Mouse (Mus musculus): ENCODE measurements around the gene Ankrd60. TPM values are rescaled to one million over a fixed set of nuclear protein-coding genes. Genes with fewer than 3 reads are reported as not detected.
A peak's percentile ranks its signal among the peaks of the same experiment; 100 is the strongest.

The Ankrd60 gene
- not detected in 2 replicates for polyA plus RNA-seq (2015; fragmentation: Nextera tagmentation; extraction: Ambion mirVana)

DNA sequence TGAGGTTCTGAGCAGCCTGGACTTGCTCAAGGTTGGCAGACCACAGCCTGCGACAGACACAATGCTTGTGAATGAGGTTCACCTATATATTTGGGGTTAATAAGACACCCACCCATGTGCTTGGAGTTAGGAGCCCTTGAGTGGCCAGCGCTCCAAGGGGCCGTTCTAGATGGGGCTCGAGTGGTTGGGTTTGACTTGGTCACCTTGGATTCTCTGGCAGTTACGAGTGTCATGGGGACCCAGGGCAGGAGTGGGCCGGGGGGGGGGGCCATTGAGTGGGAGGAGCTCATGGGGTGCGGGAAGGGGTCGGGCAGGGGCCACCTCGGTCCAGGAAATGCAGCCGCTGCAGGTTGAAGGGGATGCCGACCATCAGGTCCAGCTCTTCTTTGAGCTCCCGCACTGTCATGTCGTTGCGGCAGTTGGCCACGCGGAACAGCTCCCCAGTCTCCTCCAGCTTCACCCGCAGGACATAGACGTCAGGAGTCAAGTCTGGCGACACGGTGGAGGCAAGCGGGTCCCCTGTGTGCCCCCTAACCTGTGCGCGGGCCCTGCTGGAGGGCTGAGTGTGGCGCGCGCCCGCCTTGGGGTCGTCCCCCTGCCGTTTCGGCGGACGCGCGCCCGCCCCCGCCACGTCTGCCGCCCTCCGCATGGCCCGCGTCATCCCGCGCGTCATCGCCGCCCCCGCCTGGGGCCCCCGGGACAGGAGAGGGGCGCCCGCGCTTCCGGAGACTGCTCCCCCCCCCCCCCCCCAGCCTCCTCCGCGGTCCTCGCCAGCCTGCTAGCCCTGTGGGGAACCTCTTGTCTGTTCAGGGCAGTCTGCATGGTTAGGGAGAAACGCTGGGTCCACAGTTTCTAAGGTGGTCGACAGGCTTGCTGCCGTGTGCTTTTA is at the start of gene Ankrd60:
Gene Ankrd60 (minus strand): TSS at position 697 of the 889 bp plus-strand sequence.
- WGBS = 10% methylated on average over 56 of the region's 58 CpGs
- H3K9me3 ChIP-seq = no peaks in the 10 kb centered on the region
- peaks cover 9% of the 10 kb centered on the region for H3K4me1 ChIP-seq (replicated peaks)
- peak within 1 kb of the TSS; percentile 44 for H3K4me3 ChIP-seq (replicated peaks)
- peak within 1 kb of the TSS; percentile 84 for H3K4me2 ChIP-seq (replicated peaks)
- peaks cover 20% of the 10 kb centered on the region for H3K27me3 ChIP-seq
- H3K36me3 ChIP-seq = no peaks in the 10 kb centered on the region
- H3K27ac ChIP-seq = no peak within 1 kb of the TSS
- peak within 1 kb of the TSS; percentile 60 for H3K9ac ChIP-seq (replicated peaks)
- peak; percentile 72 for ATAC-seq

DNA sequence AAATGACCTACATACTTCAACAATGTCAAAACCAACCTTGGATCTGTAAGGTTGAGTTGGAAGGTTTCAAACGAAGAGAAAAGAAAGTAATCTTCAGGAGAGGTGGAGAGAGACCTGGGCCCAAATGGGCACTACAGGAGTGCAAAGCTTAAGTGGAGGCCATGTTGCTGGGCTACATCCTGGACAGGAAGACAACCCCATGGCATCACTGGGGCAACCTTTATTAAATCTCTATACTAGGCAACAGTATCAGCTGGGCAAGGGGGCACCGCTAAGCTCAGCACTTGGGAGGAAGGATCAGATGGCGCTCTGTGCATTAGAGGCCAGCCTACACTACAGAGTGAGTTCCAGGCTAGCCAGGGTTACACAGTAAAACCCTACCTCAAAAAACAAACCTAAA is 47.6 kb upstream of the Ankrd60 start:
- ATAC-seq = no peak
- Histone ChIP-seq H3K27me3 (no peaks in the 10 kb centered on the region), H3K9me3 (no peaks in the 10 kb centered on the region), H3K4me2 (replicated peaks) (no peak overlapping the region), H3K36me3 (no peaks in the 10 kb centered on the region), H3K27ac (no peak overlapping the region), H3K9ac (replicated peaks) (no peak overlapping the region), H3K4me3 (replicated peaks) (no peak overlapping the region), H3K4me1 (replicated peaks) (peaks cover 11% of the 10 kb centered on the region)
- 87% methylated on average over 3 of the region's 3 CpGs for WGBS

DNA sequence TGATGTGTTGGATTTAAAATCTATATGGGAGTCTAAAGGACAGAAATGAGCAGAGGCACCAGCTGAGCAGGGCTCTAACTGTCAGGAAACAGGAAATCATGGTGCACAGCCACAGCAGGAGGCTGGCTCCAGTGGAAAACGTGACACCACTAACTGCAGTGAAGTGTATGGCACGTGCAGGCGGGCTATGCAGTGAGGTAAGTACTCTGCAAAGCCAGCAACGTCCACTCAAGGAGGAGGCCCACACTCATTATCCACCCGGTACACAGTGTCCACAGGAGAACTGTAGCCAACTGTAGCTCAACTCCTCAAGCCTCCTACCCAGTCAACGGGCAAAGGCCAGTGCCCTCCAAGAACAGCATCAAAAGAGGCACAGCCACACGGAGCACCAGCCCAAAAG is 46.5 kb upstream of the Ankrd60 start:
- Histone ChIP-seq H3K9ac (replicated peaks) (no peak overlapping the region), H3K27ac (no peak overlapping the region), H3K9me3 (no peaks in the 10 kb centered on the region), H3K36me3 (no peaks in the 10 kb centered on the region), H3K4me3 (replicated peaks) (no peak overlapping the region), H3K27me3 (no peaks in the 10 kb centered on the region), H3K4me2 (replicated peaks) (no peak overlapping the region), H3K4me1 (replicated peaks) (peaks cover 11% of the 10 kb centered on the region)
- WGBS = 81% methylated on average over 7 of the region's 7 CpGs
- ATAC-seq = no peak

DNA sequence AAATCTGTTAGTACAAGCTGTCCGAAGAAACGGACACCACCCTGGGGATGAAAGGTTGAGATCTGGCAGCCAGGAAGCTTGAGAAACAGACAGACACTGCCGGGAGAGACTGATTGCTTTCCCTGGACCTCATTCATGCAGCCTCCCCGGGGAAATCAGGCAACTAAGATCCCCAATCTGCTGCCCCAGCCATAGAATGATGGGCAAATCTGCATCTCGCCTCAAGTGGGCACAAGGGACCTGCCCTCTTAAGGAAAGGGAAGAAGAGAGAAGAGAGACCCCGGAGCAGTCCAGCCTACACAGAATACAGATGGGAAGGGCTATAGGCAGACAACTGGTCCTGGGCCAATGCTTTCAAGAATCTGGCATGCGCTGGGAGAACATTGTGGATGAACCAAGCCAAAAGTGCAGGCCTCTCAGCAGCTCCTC is 44.0 kb upstream of the Ankrd60 start:
- Histone ChIP-seq H3K4me1 (replicated peaks) (peaks cover 11% of the 10 kb centered on the region), H3K4me3 (replicated peaks) (no peak overlapping the region), H3K27ac (no peak overlapping the region), H3K36me3 (no peaks in the 10 kb centered on the region), H3K9me3 (no peaks in the 10 kb centered on the region), H3K27me3 (no peaks in the 10 kb centered on the region), H3K4me2 (replicated peaks) (no peak overlapping the region), H3K9ac (replicated peaks) (no peak overlapping the region)
- WGBS = 54% methylated on average over 7 of the region's 7 CpGs
- peak; percentile 43; the same call in 1 of the 2 replicates for ATAC-seq

DNA sequence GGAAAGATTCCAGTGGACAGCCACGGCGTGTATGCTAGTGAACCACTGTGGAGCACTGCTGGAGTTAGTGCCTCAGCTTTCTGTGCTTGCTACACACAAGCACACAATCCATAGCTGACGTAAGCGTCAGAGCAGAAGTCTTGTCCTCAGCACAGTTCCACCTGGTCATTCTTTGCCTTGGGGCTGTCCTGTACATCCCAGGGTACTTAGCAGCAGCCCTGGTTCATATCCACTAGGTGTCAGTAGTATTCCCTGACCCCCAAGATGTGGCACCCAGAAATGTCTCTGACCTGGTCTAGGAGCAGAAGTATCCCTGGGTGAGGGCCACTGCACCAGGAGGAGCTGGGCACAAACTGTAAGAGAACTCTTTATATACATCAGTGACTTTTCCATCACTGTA is 42.5 kb upstream of the Ankrd60 start:
- Histone ChIP-seq H3K36me3 (no peaks in the 10 kb centered on the region), H3K27me3 (no peaks in the 10 kb centered on the region), H3K4me3 (replicated peaks) (no peak overlapping the region), H3K4me2 (replicated peaks) (no peak overlapping the region), H3K9me3 (no peaks in the 10 kb centered on the region), H3K4me1 (replicated peaks) (peaks cover 11% of the 10 kb centered on the region), H3K9ac (replicated peaks) (no peak overlapping the region), H3K27ac (no peak overlapping the region)
- 94% methylated on average over 4 of the region's 4 CpGs for WGBS
- no peak for ATAC-seq

DNA sequence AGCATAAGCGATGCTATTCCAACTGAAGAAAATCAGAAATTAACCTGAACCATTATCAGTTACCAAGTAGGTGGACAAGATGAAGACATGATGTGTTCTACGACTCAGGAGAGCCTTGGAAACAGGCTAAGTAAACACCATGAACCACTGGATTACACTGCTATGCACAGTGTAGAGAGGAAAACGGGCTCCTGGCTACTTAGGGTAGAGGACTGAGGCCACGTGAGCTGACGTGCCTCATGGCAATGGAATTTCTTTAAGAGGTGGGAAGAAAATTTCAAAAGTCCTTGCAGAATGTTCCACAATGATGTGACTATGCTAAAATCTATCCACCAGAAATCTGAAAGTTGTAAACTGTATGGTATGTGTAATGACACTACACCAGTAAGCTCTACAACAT is 41.0 kb upstream of the Ankrd60 start:
- Histone ChIP-seq H3K27ac (no peak overlapping the region), H3K27me3 (no peaks in the 10 kb centered on the region), H3K4me2 (replicated peaks) (no peak overlapping the region), H3K4me1 (replicated peaks) (peaks cover 11% of the 10 kb centered on the region), H3K4me3 (replicated peaks) (no peak overlapping the region), H3K9me3 (no peaks in the 10 kb centered on the region), H3K36me3 (peaks cover 8% of the 10 kb centered on the region), H3K9ac (replicated peaks) (no peak overlapping the region)
- no peak for ATAC-seq
- 92% methylated on average over 5 of the region's 5 CpGs for WGBS

DNA sequence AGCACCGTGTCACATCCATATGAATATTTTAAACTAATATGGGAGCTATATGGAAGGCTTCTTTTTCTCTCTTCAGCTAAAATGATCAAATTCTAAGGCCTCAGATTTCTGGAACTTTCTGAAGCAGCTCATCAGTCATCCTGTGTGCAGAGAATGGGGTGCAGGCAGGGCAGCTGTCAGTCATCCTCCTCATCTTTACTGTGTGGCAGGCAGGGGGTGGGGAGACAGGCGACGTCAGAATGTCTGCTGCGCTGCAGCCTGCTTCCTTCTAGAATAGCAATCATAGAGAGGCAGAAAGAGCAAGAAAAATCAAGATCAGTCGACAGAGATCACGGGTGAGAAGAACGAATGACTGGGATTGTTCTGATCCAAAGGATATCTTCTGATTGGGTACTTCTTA is 38.0 kb upstream of the Ankrd60 start:
- no peak overlapping the region for H3K4me2 ChIP-seq (replicated peaks)
- H3K27me3 ChIP-seq = no peaks in the 10 kb centered on the region
- ATAC-seq = no peak
- H3K36me3 ChIP-seq = peaks cover 16% of the 10 kb centered on the region
- no peaks in the 10 kb centered on the region for H3K9me3 ChIP-seq
- WGBS = 74% methylated on average over 7 of the region's 7 CpGs
- H3K4me3 ChIP-seq (replicated peaks) = no peak overlapping the region
- no peak overlapping the region for H3K27ac ChIP-seq
- H3K9ac ChIP-seq (replicated peaks) = no peak overlapping the region
- H3K4me1 ChIP-seq (replicated peaks) = 0 out of 2 replicates have a peak, but pooled peaks cover under 1% of the 10 kb centered on the region

DNA sequence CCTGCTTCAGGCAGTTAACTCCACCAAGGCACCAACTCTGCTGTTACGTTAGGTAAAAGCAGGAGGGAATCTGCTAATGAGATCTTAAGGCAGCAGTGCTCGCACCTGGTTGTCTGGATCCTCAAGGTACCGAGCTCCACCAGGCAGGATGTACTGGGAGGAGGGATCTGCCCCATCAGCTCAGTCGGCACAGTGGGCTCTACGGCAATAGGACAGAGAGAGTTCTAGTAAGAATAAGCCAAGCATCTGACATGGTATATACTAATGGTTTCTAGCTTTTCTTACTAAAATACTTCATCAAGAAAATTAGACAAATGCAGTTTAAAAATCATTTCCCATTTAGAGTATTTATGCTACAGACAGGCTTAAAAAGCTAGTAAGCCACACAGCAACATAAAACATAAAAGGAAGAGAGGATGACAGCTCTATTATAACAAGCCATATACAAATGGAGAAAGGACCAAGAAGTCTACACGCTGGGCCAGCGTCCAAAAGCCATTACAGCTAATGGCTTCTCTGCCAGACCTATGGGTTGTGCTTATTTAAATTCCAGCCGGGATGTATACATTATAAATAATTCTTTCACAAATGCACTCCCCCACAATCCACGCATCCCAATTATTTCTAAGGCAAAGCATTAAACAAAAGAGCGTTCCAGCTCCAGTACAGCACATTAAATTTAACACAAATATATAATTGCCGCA is 37.4 kb upstream of the Ankrd60 start:
- Histone ChIP-seq H3K4me2 (replicated peaks) (no peak overlapping the region), H3K36me3 (peaks cover 16% of the 10 kb centered on the region), H3K9ac (replicated peaks) (no peak overlapping the region), H3K4me1 (replicated peaks) (0 out of 2 replicates have a peak, but pooled peaks cover 3% of the 10 kb centered on the region), H3K27ac (no peak overlapping the region), H3K9me3 (no peaks in the 10 kb centered on the region), H3K27me3 (no peaks in the 10 kb centered on the region), H3K4me3 (replicated peaks) (no peak overlapping the region)
- 84% methylated on average over 11 of the region's 11 CpGs for WGBS
- ATAC-seq = no peak

DNA sequence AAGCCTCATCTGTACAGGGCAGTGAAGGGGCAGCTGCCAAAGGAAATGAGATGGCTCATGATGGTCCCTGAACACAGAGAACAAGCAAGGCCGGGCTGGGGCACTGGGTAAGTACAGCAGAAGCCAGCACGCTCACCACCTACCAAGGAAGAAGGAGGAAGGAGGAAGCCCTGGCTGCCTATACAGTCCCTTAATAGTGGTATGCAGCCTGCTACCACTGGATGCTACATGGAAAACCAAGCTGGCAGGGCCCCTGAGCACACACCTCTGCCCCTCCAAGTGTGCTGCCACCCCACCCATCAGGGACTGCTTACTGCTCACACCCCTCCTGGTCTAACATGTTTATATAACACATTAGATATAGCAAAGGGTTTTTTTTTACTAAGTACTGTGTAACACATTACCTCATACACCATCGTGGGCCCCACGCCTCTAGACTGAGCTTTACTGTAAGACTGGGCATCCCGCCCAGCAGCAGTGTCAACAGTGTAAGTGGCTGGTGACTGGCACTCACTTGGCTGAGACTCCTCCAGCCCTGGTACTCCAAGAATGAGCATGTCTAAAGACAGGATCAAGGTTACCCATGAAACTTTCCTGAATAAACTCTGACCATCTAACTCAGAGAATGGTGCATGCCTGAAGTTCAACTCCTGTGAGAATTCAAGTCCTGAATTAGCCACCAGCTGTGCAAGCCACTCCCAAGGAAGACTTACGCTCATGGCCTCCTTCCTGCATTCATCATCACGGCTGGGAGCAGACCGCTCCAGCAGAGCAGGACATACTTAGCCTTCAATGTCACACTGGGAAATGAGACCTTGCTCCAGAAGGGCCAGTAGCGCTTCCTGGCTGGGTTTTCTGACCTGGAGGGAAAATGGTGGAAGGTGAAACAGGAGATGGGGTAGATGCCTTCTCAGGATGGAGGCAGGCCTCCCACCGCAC is 30.1 kb upstream of the Ankrd60 start:
- Histone ChIP-seq H3K4me3 (replicated peaks) (no peak overlapping the region), H3K36me3 (0 out of 2 replicates have a peak, but pooled peaks cover 5% of the 10 kb centered on the region), H3K9me3 (no peaks in the 10 kb centered on the region), H3K4me1 (replicated peaks) (peaks cover 36% of the 10 kb centered on the region), H3K9ac (replicated peaks) (no peak overlapping the region), H3K27me3 (no peaks in the 10 kb centered on the region), H3K27ac (peak overlapping the region; percentile 58), H3K4me2 (replicated peaks) (no peak overlapping the region)
- ATAC-seq = no peak
- WGBS = 86% methylated on average over 10 of the region's 10 CpGs

DNA sequence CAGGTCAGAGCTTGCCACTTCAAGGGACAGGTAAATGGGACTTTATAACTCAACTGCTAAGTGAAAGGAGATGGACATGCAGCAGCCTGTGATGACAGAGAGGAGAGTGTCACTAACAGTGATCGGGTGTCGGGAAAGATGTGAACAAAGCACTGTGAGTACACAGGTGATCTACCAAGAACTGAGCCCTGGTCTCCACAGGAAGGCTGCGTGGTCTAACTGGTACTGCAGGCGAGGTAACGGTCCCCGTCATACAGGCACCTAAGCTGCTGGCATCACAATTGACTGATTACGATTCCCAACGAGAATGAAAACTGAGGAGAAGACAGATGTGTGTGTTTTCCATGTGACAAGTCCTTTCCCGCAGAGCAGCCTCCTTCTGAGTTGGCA is 28.2 kb upstream of the Ankrd60 start:
- no peak for ATAC-seq
- no peak overlapping the region for H3K9ac ChIP-seq (replicated peaks)
- H3K4me2 ChIP-seq (replicated peaks) = no peak overlapping the region
- WGBS = 70% methylated on average over 9 of the region's 9 CpGs
- peak overlapping the region; percentile 78 for H3K27ac ChIP-seq
- H3K4me1 ChIP-seq (replicated peaks) = peaks cover 36% of the 10 kb centered on the region
- H3K27me3 ChIP-seq = no peaks in the 10 kb centered on the region
- H3K9me3 ChIP-seq = peaks cover 5% of the 10 kb centered on the region; the same call in 1 of the 2 replicates
- no peak overlapping the region for H3K4me3 ChIP-seq (replicated peaks)
- 0 out of 2 replicates have a peak, but pooled peaks cover under 1% of the 10 kb centered on the region for H3K36me3 ChIP-seq

DNA sequence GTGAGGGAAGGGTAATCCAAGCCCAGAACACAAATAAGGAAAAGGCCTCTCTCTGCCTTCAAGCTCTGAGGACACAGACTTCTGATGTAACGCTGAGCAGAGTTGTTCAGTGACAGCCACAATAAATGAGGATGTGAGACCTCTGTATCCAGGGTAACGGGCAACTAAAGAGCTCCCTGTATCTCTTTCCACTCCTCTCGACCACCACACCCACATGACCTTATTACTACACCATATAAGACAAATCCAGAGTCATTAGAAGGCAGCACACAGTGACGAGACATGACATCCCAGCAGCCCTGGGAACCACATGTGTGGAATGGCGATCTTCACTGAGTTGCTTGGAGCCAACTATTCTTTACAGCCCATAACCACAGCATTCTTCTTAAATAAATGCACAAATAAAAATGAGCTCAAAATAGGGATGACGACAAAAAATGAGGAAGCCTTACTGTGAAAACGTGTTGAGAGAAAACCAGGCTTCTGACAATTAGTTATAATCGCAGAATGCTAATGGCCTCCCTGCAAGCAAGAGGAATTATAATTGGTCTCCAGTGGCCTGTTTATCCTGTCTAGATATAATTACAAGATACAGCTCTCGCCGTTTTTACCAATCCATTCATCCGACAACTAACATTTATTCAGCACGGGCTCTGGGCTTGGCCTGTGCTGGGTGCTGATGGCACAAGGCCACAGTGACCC is 27.7 kb upstream of the Ankrd60 start:
- Histone ChIP-seq H3K27me3 (no peaks in the 10 kb centered on the region), H3K36me3 (no peaks in the 10 kb centered on the region), H3K9me3 (peaks cover 5% of the 10 kb centered on the region; the same call in 1 of the 2 replicates), H3K27ac (peak overlapping the region; percentile 78), H3K4me3 (replicated peaks) (no peak overlapping the region), H3K4me2 (replicated peaks) (no peak overlapping the region), H3K9ac (replicated peaks) (no peak overlapping the region), H3K4me1 (replicated peaks) (peaks cover 34% of the 10 kb centered on the region)
- peak; percentile 86 for ATAC-seq
- WGBS = 51% methylated on average over 12 of the region's 12 CpGs
